Mouse (Mus musculus): Measurements from ENCODE around the gene Ndufaf2. TPM values are rescaled to one million over a fixed set of nuclear protein-coding genes. Genes with fewer than 3 reads are reported as not detected.

The Ndufaf2 gene
- 62.6 and 65.2 TPM in 2 replicates for polyA plus RNA-seq (2014; fragmentation: Nextera tagmentation; extraction: Ambion mirVana)

DNA sequence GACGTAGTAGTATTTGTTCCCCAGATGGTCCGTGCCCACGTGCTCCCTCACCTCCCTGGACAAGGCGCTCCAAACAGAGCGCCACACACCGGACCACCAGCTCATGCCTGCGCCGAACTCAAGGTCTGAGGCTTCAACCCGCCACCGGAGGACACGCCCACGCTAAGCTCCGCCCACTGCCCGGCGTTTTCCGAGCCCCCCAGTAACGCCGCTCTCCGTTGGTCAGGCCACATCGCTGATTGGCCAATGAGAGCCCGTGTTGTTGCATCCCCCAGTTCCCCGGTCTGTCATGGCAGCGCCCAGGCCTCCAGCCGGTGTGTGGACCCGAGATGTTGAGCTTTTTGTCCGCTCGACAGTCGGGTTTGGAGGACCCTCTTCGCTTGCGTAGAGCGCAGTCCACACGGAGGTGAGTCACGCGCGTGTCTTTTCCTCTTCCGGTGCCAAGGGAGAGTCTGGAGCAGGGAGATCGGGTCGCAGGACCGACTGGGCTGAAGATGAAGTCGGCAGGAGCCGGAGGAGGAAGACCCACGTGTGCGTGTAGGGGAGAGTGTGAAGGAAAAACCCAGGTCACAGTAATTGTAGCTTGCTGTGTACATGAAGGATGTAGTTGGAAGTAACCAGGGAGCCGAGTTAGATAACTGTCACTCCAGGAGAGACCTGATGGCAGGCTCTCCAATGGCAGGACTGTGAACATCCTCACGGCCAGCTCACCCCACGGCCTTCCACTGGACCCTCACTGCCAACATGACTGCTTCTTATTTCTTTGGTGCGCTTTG, at the start of gene Ndufaf2, which contains the start of gene Ercc8:
Ndufaf2 (minus strand) TSS at position 159 of the 776 bp plus-strand sequence.
Ercc8 (plus strand) TSS at position 267 of the 776 bp plus-strand sequence.
- DNase-seq (ENCODE audit: low spot score) (peak; percentile 96), ATAC-seq (ENCODE audit: low read depth) (peak; percentile 99)
- Histone ChIP-seq H3K27me3 (replicated peaks; ENCODE audit: control insufficient read depth, insufficient read depth, low read length) (no peaks in the 10 kb centered on the region), H3K9ac (ENCODE audit: low read depth, low read length) (peak within 1 kb of the TSS; percentile 77), H3K36me3 (ENCODE audit: control insufficient read depth, insufficient read depth, low read length) (peaks cover 5% of the 10 kb centered on the region; the same call in 1 of the 2 replicates), H3K9me3 (ENCODE audit: control insufficient read depth, low read length) (no peaks in the 10 kb centered on the region), H3K4me2 (ENCODE audit: low read depth, low read length) (peak within 1 kb of the TSS; percentile 90), H3K4me1 (ENCODE audit: control insufficient read depth, insufficient read depth, low read length) (peaks cover 5% of the 10 kb centered on the region), H3K27ac (replicated peaks; ENCODE audit: low read depth, low read length) (no peak within 1 kb of the TSS; the same call in 1 of the 2 replicates), H3K4me3 (ENCODE audit: low read depth, low read length) (peak within 1 kb of the TSS; percentile 71)
- WGBS, result under 1% methylated on average over 47 of the region's 47 CpGs

DNA sequence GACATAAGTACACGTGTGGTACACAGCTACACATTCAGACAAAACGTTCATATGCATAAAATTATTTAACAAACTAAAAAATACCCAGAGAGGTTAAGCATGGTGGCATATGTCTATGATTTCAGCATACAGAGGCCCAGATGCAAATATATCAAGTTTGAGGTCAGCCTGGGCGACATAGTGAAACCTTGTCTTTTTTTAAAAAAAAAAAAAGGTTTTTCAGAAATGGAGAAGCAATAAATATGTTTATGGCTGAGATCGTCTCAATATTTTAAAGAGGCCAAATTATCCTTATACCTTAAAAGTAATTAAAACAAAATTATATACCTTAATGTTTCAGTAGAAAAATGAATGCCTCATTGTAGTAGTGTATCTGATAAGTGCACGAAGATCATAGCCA, 49.7 kb upstream of the Ndufaf2 start:
- H3K4me1 ChIP-seq (ENCODE audit: control insufficient read depth, insufficient read depth, low read length), result no peaks in the 10 kb centered on the region
- no peak for DNase-seq (ENCODE audit: low spot score)
- WGBS, result 61% methylated on average over 5 of the region's 5 CpGs
- H3K36me3 ChIP-seq (ENCODE audit: control insufficient read depth, insufficient read depth, low read length), result no peaks in the 10 kb centered on the region
- peaks cover 1% of the 10 kb centered on the region for H3K27me3 ChIP-seq (replicated peaks; ENCODE audit: control insufficient read depth, insufficient read depth, low read length)
- H3K4me2 ChIP-seq (ENCODE audit: low read depth, low read length), result no peak overlapping the region
- H3K4me3 ChIP-seq (ENCODE audit: low read depth, low read length), result no peak overlapping the region
- H3K9me3 ChIP-seq (ENCODE audit: control insufficient read depth, low read length), result no peaks in the 10 kb centered on the region
- ATAC-seq (ENCODE audit: low read depth), result no peak
- no peak overlapping the region for H3K27ac ChIP-seq (replicated peaks; ENCODE audit: low read depth, low read length)
- no peak overlapping the region for H3K9ac ChIP-seq (ENCODE audit: low read depth, low read length)

DNA sequence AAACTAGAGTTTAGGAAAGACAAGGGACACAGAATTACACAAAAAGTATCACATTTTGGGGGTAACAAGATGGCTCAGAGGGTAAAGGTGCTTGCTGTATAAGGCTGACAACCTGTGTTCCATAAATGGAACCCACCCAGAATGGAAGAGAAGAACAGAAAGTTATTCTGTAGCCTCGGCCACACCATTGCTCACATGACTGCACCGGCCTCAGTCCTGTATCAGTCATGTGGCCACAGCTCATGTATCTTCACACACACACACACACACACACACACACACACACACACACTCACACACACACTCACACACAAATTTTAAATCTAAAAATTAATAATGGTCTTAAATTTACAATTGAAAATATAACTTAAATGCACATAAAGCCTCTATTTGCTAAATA, 49.0 kb upstream of the Ndufaf2 start:
- no peaks in the 10 kb centered on the region for H3K4me1 ChIP-seq (ENCODE audit: control insufficient read depth, insufficient read depth, low read length)
- H3K9ac ChIP-seq (ENCODE audit: low read depth, low read length), result no peak overlapping the region
- no peaks in the 10 kb centered on the region for H3K27me3 ChIP-seq (replicated peaks; ENCODE audit: control insufficient read depth, insufficient read depth, low read length)
- H3K4me3 ChIP-seq (ENCODE audit: low read depth, low read length), result no peak overlapping the region
- no peak for DNase-seq (ENCODE audit: low spot score)
- no peak for ATAC-seq (ENCODE audit: low read depth)
- H3K4me2 ChIP-seq (ENCODE audit: low read depth, low read length), result no peak overlapping the region
- 88% methylated on average over 2 of the region's 2 CpGs for WGBS
- H3K27ac ChIP-seq (replicated peaks; ENCODE audit: low read depth, low read length), result no peak overlapping the region
- no peaks in the 10 kb centered on the region for H3K9me3 ChIP-seq (ENCODE audit: control insufficient read depth, low read length)
- no peaks in the 10 kb centered on the region for H3K36me3 ChIP-seq (ENCODE audit: control insufficient read depth, insufficient read depth, low read length)

DNA sequence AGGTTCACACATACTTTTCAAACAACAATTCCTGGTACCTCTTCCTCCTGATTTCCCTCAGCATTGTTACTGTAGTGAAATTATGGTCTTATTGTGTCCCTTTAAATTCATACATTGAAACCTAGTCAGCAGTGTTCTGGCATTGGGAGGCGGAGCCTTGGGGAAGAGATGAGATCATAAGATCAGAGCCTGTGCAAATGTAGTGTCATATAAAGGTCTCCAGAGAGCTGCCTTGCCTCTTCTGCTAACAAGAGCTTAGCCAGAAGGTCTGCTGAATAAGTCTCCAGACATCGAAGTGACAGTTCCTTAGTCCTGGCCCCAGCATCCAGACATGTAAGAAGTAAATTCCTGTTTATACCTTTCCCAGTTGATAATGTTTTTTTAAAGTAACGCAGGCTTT, 46.4 kb upstream of the Ndufaf2 start:
- no peak overlapping the region for H3K4me3 ChIP-seq (ENCODE audit: low read depth, low read length)
- DNase-seq (ENCODE audit: low spot score) (no peak), ATAC-seq (ENCODE audit: low read depth) (no peak)
- no peaks in the 10 kb centered on the region for H3K36me3 ChIP-seq (ENCODE audit: control insufficient read depth, insufficient read depth, low read length)
- H3K9ac ChIP-seq (ENCODE audit: low read depth, low read length), result no peak overlapping the region
- WGBS, result 83% methylated on average over 3 of the region's 3 CpGs
- no peaks in the 10 kb centered on the region for H3K4me1 ChIP-seq (ENCODE audit: control insufficient read depth, insufficient read depth, low read length)
- no peak overlapping the region for H3K4me2 ChIP-seq (ENCODE audit: low read depth, low read length)
- H3K9me3 ChIP-seq (ENCODE audit: control insufficient read depth, low read length), result no peaks in the 10 kb centered on the region
- no peak overlapping the region for H3K27ac ChIP-seq (replicated peaks; ENCODE audit: low read depth, low read length)
- no peaks in the 10 kb centered on the region for H3K27me3 ChIP-seq (replicated peaks; ENCODE audit: control insufficient read depth, insufficient read depth, low read length)

GRCm38 (mm10) chr13:108195474-108195873, 37.1 kb upstream of the Ndufaf2 start:
- ATAC-seq (ENCODE audit: low read depth), result no peak
- no peak overlapping the region for H3K4me2 ChIP-seq (ENCODE audit: low read depth, low read length)
- no peak overlapping the region for H3K9ac ChIP-seq (ENCODE audit: low read depth, low read length)
- H3K27me3 ChIP-seq (replicated peaks; ENCODE audit: control insufficient read depth, insufficient read depth, low read length), result no peaks in the 10 kb centered on the region
- no peaks in the 10 kb centered on the region for H3K4me1 ChIP-seq (ENCODE audit: control insufficient read depth, insufficient read depth, low read length)
- WGBS, result 88% methylated on average over 6 of the region's 6 CpGs
- no peaks in the 10 kb centered on the region for H3K9me3 ChIP-seq (ENCODE audit: control insufficient read depth, low read length)
- peaks cover 20% of the 10 kb centered on the region for H3K36me3 ChIP-seq (ENCODE audit: control insufficient read depth, insufficient read depth, low read length)
- H3K4me3 ChIP-seq (ENCODE audit: low read depth, low read length), result no peak overlapping the region
- no peak overlapping the region for H3K27ac ChIP-seq (replicated peaks; ENCODE audit: low read depth, low read length)
- no peak for DNase-seq (ENCODE audit: low spot score)

GRCm38 (mm10) chr13:108191074-108191720, 32.8 kb upstream of the Ndufaf2 start:
- WGBS, result 54% methylated on average over 11 of the region's 11 CpGs
- peaks cover 36% of the 10 kb centered on the region for H3K36me3 ChIP-seq (ENCODE audit: control insufficient read depth, insufficient read depth, low read length)
- ATAC-seq (ENCODE audit: low read depth) (peak; percentile 70; the same call in 1 of the 2 replicates), DNase-seq (ENCODE audit: low spot score) (peak; percentile 81)
- no peaks in the 10 kb centered on the region for H3K27me3 ChIP-seq (replicated peaks; ENCODE audit: control insufficient read depth, insufficient read depth, low read length)
- H3K4me1 ChIP-seq (ENCODE audit: control insufficient read depth, insufficient read depth, low read length), result no peaks in the 10 kb centered on the region
- no peak overlapping the region for H3K27ac ChIP-seq (replicated peaks; ENCODE audit: low read depth, low read length)
- no peak overlapping the region for H3K4me2 ChIP-seq (ENCODE audit: low read depth, low read length)
- H3K9ac ChIP-seq (ENCODE audit: low read depth, low read length), result no peak overlapping the region
- no peak overlapping the region for H3K4me3 ChIP-seq (ENCODE audit: low read depth, low read length)
- no peaks in the 10 kb centered on the region for H3K9me3 ChIP-seq (ENCODE audit: control insufficient read depth, low read length)

DNA sequence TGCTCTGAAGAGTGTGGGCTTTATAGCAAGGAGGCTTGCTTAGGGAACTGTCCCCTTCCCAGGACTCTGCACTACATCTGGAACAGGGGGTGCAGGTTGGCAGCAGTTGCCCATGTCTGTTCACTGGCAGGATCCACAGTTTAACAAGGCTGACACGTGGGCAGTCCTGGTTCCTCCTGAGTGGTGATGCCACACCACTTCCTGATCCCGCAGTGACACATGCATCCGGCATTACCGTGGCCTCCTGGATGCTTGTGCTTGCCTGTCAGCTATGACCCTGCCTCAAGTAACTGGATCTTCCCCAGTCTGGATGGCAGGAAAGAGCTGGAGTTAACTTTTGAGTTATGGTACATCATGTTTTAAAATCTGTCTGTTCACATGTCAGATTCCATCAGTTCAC, 29.6 kb upstream of the Ndufaf2 start:
- Histone ChIP-seq H3K4me2 (ENCODE audit: low read depth, low read length) (no peak overlapping the region), H3K27ac (replicated peaks; ENCODE audit: low read depth, low read length) (no peak overlapping the region), H3K4me3 (ENCODE audit: low read depth, low read length) (no peak overlapping the region), H3K9me3 (ENCODE audit: control insufficient read depth, low read length) (no peaks in the 10 kb centered on the region), H3K36me3 (ENCODE audit: control insufficient read depth, insufficient read depth, low read length) (peaks cover 40% of the 10 kb centered on the region), H3K9ac (ENCODE audit: low read depth, low read length) (no peak overlapping the region), H3K27me3 (replicated peaks; ENCODE audit: control insufficient read depth, insufficient read depth, low read length) (no peaks in the 10 kb centered on the region), H3K4me1 (ENCODE audit: control insufficient read depth, insufficient read depth, low read length) (no peaks in the 10 kb centered on the region)
- WGBS, result 87% methylated on average over 4 of the region's 4 CpGs
- no peak for DNase-seq (ENCODE audit: low spot score)
- no peak for ATAC-seq (ENCODE audit: low read depth)

DNA sequence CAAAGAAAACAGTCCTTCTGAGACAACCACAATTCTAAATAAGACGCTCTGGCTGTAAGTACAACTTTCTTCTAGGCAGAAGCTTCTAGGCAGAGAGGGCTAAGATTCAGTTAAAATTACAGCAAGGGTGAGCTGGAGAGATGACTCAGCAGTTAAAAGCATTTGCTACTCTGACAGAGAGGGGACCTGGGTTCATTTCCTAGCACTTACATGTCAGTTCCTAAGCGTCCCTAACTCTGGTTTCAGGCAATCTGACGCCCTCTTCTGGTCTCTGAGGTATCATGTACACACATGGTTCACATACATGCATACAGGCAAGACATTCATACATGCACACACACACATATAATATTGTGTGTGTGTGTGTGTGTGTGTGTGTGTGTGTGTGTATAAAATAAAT, 27.1 kb upstream of the Ndufaf2 start:
- no peak for DNase-seq (ENCODE audit: low spot score)
- no peak for ATAC-seq (ENCODE audit: low read depth)
- no peak overlapping the region for H3K4me3 ChIP-seq (ENCODE audit: low read depth, low read length)
- no peak overlapping the region for H3K27ac ChIP-seq (replicated peaks; ENCODE audit: low read depth, low read length)
- H3K9ac ChIP-seq (ENCODE audit: low read depth, low read length), result no peak overlapping the region
- no peaks in the 10 kb centered on the region for H3K4me1 ChIP-seq (ENCODE audit: control insufficient read depth, insufficient read depth, low read length)
- no peak overlapping the region for H3K4me2 ChIP-seq (ENCODE audit: low read depth, low read length)
- no peaks in the 10 kb centered on the region for H3K27me3 ChIP-seq (replicated peaks; ENCODE audit: control insufficient read depth, insufficient read depth, low read length)
- 89% methylated on average over 3 of the region's 3 CpGs for WGBS
- H3K36me3 ChIP-seq (ENCODE audit: control insufficient read depth, insufficient read depth, low read length), result peaks cover 64% of the 10 kb centered on the region
- no peaks in the 10 kb centered on the region for H3K9me3 ChIP-seq (ENCODE audit: control insufficient read depth, low read length)

Data from embryonic facial prominence, embryonic 14.5 days (tissue).